Mouse (Mus musculus) mesoderm, embryonic 11.5 days (tissue): Measurements from ENCODE around the gene Catsper3.

Source experiments
- DNase-seq: peaks from one replicate; pipeline ENCODE4 v3.0.0-alpha.2; 2012; ENCODE audit warnings: low read depth, low spot score

Gene Catsper3

DNA sequence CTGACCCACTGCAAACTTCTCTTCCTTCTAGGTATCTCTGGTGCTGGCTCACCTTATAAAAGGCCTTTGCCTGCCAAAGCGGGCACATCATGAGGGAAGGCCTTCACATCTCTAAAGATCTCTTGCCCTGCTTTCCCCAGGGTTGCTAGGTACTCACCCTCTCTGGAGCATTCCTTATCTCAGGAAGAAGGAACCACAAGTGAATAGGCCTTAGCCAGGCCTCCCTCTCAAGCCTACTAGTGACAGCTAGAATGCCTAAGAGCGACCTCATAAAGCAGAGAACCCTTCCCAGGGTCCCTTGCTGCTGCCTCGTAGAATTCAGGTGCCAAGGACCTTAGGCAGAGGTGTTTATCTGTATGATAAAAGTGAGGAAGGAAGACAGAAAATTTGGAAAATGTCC, at the start of gene Catsper3:
Gene Catsper3, plus strand, starts transcription at position 301 of the 400 bp plus-strand sequence.
- DNase-seq, result no peak

DNA sequence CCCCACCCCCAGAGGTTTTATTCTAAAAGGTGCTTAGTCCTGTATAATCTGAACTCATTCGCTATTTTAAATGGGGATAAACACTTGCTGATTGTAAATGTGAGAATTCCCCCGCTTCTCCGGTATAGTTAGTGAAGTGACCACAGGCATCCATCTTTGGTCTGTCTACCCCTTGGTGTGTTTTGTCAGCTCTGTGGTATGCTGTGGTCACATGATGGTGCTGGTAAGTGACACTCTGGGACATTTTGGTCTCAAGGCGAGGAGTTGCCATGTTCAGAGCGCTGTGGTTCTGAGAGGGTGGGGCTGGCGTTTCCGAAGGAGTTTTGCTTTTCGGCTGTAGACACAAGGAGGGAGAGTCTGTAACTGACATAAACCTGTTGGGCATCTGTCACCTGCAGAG, 46.5 kb upstream of the Catsper3 start:
- no peak for DNase-seq

- DNase-seq, result no peak
Measured at GRCm38 (mm10) chr13:55742306-55742705, 42.1 kb upstream of the Catsper3 start.

DNA sequence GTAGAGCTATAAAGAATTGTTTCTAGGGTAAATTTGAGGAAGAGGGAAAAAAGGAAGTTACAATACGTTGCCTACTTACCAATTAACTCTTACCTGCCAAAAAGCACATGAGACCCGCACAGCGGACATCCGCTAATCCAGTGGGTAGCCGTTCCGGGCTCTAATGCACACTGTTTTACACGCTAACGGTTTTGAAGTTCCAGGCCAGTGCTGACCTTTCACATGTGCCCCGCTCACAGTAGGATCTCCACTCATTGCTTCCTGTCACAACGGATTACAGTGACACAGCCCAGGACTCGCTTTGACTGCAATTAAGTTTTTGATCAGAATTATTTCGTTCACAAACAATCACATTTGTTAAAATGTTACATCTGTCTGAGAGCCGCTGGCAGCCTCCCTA, 30.0 kb upstream of the Catsper3 start:
- no peak for DNase-seq

DNA sequence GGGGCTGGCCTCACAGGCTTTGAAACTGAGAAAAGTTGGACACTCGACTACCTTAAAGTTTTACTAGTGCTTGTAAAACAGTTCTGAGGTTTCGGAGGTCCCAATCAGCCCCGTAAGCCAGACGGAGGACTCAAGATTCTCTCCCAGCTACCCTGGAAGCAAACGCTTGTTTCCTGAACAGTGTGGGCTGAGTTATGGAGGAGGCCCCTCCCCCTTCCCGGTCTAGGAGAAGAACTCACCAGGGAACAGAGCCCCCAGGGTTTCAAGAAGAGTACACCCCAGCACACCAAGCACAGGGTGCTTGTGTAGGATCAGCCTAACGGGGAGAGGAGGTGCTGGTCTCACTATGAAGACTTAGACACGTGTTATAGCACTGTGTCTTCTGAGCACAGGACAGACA, 27.6 kb upstream of the Catsper3 start:
- no peak for DNase-seq

GRCm38 (mm10) chr13:55757645-55758044, 26.7 kb upstream of the Catsper3 start:
- no peak for DNase-seq

DNA sequence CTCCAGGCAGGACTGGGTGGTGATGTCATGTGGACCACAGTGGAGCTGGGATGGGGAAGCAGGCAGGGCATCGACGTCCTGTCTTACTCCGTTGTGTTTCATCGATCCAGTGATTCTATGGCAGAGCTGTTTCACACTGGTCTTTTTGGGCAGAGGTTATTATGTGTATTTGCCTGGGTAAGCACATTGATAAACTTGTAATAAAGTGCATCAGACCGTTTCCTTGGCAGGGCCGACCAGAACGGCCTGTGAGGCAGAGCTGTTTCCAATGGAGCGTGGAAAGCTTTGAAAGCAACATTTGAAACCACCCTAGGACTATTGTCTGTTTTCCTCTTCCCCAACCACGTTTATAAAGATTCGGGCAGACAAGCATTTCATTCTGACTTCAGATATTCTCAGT, 23.8 kb upstream of the Catsper3 start:
- no peak for DNase-seq

GRCm38 (mm10) chr13:55761486-55761885, 22.9 kb upstream of the Catsper3 start:
- DNase-seq, result no peak

- no peak for DNase-seq
Measured at GRCm38 (mm10) chr13:55774352-55774751, 10.0 kb upstream of the Catsper3 start.

- no peak for DNase-seq
Measured at GRCm38 (mm10) chr13:55775056-55775455, 9.3 kb upstream of the Catsper3 start.

DNA sequence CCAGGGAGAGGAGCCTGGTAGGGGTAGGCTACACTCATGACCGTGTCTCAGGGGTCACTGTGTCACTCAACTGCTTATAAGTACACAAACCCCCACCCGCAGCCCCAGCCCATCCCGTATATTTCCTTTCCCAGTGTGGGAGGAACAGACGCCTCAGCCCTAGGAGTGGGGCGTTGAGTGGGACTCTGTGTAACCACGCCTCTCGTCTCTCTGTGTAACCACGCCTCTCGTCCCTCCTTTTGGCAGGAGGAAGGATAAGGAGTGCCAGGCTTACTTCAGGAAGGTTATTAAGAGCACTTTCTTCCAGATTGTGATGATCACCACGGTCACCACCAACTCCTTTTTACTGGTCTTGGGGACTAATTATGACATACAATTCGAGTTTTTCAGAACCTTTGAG, 1.8 kb downstream of the Catsper3 start:
- DNase-seq, result no peak

- DNase-seq, result no peak
Measured at GRCm38 (mm10) chr13:55801246-55801645, 16.9 kb downstream of the Catsper3 start.

DNA sequence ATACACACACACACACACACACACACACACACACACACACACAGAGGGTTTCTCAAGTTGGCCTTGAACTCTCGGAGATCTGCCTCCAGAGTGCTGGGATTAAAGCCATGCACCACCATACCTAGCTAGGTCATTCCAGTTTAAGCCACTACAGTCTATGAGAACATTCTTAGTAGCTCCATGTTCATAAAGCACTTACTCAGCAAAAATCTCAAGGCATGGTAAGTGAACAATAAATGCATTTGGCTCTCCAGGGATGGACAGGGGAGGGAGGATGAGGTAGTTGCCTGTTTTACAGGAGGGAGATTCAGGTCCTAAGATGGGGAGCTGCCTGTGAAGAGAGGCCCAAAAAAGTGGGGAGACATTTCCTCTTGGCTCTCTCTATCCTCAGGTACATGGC, 19.6 kb downstream of the Catsper3 start:
- no peak for DNase-seq

GRCm38 (mm10) chr13:55809041-55809623, 24.8 kb downstream of the Catsper3 start:
- no peak for DNase-seq

GRCm38 (mm10) chr13:55809707-55810106, 25.3 kb downstream of the Catsper3 start:
- no peak for DNase-seq

GRCm38 (mm10) chr13:55810947-55811346, 26.6 kb downstream of the Catsper3 start:
- no peak for DNase-seq

GRCm38 (mm10) chr13:55813490-55814016, 29.2 kb downstream of the Catsper3 start:
- no peak for DNase-seq

DNA sequence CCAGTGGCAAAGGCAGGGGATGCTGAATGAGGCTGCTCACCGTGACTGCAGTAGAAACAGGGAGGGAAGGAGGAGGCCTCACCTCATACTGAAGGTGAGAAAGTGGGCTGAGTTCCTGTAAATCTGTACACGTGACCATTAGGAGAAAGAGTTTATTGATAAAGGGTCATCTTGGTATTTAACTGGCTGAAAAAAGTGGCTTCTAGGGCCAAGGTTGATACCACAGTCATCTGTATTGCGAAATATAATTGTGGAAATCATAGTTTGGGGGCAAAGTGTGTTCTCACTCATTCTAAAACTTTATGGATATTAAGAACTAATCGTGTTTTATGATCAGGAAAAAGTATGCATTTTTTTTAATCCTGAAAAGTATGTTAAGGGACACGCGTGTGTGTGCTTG, 30.5 kb downstream of the Catsper3 start:
- no peak for DNase-seq

DNA sequence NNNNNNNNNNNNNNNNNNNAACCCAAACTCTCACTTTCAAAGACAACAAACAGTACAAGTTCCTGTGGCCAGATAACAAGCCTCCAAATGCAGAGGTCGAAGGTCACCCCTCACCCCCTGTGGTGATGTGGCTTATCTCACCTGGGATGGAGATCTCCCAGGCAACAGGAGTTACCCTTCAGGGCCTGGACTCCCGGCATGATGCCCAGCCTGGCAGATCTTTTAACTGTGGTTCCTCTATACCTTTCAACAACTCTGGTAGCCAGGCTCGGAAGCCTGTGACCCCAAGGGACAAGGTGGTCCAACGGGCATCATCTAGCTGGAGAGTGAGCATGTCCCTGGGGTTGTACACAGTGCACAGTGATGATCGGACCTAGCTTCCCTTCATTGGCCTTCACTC, 38.1 kb downstream of the Catsper3 start:
- no peak for DNase-seq

- DNase-seq, result no peak
Measured at GRCm38 (mm10) chr13:55824151-55824945, 40.0 kb downstream of the Catsper3 start.

DNA sequence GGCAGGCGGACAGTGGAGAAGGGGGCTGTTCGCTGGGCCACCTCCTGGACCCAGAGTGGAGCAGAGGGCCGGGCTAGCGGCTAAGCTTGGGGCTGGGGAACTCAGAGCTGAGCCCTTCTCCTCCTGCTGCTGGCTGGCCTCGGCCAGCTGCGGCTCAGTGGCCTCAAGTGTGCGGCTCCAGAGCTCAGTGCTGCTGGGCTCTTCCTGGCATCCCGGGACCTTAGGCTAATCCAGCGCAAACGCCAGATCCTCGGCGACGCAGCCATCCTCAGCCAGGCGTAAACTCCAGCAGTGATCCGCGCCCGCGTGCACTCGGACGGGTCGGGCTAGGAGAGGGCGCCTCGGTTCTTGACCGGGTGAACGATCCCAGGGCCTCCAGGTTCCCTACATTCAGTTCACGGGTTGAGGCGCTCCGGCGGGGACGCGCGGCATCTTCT, 40.9 kb downstream of the Catsper3 start:
- no peak for DNase-seq

DNA sequence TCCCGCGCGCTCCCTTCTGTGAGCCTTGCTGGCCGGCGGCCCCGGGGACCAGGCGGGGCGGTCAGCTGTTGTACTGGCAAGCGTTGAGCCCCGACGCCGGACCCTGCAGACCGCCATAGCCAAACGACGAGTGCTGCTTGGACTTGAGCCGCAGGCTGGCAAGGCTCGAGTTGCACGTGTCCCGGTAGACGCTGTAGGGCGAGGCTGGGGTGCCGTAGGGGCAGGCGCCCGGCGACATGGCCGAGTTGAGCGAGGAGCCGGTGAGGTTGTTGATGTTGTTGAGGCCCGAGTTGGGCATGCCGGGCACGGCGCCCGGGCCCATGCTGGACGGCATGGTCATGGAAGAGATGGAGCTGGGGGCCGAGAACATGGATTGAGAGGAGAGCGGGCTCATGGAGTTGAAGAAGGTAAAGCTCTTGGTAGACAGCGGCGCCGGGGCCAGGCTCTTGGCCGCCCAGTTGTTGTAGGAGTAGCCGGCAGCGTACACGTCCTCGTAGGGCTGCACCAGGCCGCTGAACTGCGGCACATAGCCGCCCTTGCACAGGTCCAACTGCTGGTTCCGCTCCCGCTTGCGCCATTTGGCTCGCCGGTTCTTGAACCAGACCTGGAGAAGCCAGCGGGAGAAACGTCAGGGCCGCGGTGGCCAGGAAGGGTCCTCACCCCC, 41.8 kb downstream of the Catsper3 start:
- no peak for DNase-seq
